Mouse (Mus musculus): ENCODE measurements around the gene Pofut2. TPM values are rescaled to one million over a fixed set of nuclear protein-coding genes. Genes with fewer than 3 reads are reported as not detected.
A peak's percentile ranks its signal among the peaks of the same experiment; 100 is the strongest.

The Pofut2 gene
- polyA plus RNA-seq, 2 experiments, result 14.7 to 17.6 TPM

- peak overlapping the region; percentile 49 for H3K4me2 ChIP-seq (ENCODE audit: low read depth)
Observed at GRCm38 (mm10) chr10:77300237-77300933, 41.4 kb downstream of the Pofut2 start.

GRCm38 (mm10) chr10:77300934-77301297, 41.9 kb downstream of the Pofut2 start:
- Histone ChIP-seq H3K9ac (replicated peaks) (no peak overlapping the region), H3K27ac (peak overlapping the region; percentile 80), H3K4me3 (ENCODE audit: insufficient read depth in 1 of 2, low read depth in 2 of 2, low read length in 2 of 2) (no peak overlapping the region), H3K36me3 (replicated peaks; ENCODE audit: control insufficient read depth, insufficient read depth, low read depth) (no peaks in the 10 kb centered on the region), H3K4me1 (replicated peaks; ENCODE audit: control insufficient read depth in 2 of 2, insufficient read depth in 2 of 2, low read length in 1 of 2) (peaks cover 25 to 35% of the 10 kb centered on the region in 2 experiments), H3K27me3 (ENCODE audit: control insufficient read depth, insufficient read depth, low read length) (no peaks in the 10 kb centered on the region), H3K9me3 (ENCODE audit: control insufficient read depth, low read length) (no peaks in the 10 kb centered on the region), H3K4me2 (ENCODE audit: low read depth) (peak overlapping the region; percentile 49)
- ATAC-seq (ENCODE audit: insufficient read depth) (peak; percentile 87), DNase-seq (ENCODE audit: low read depth in 3 of 3, low spot score in 3 of 3) (peak; percentile 56 to 66 (median 64))
- no peak for TF ChIP-seq CTCF (IDR thresholded peaks at IDR 0.05; ENCODE audit: low read depth)
- 0 out of 2 replicates have a peak, but pooled peaks have one; percentile 35 for TF ChIP-seq EP300 (IDR thresholded peaks at IDR 0.05; ENCODE audit: low read depth)
- WGBS (ENCODE audit: insufficient replicate concordance), result 13% methylated on average over 4 of the region's 4 CpGs

More at GRCm38 (mm10) chr10:77300237-77300933, 41.4 kb downstream of the Pofut2 start:
- no peaks in the 10 kb centered on the region for H3K9me3 ChIP-seq (ENCODE audit: control insufficient read depth, low read length)
- H3K4me1 ChIP-seq (replicated peaks; ENCODE audit: control insufficient read depth in 2 of 2, insufficient read depth in 2 of 2, low read length in 1 of 2), result peaks cover 25 to 38% of the 10 kb centered on the region in 2 experiments
- TF ChIP-seq EP300 (IDR thresholded peaks at IDR 0.05; ENCODE audit: low read depth), result no peak
- no peak overlapping the region for H3K4me3 ChIP-seq (ENCODE audit: insufficient read depth in 1 of 2, low read depth in 2 of 2, low read length in 2 of 2)
- no peak overlapping the region for H3K9ac ChIP-seq (replicated peaks)
- 38% methylated on average over 8 of the region's 8 CpGs for WGBS (ENCODE audit: insufficient replicate concordance)
- ATAC-seq (ENCODE audit: insufficient read depth) (peak; percentile 56), DNase-seq (ENCODE audit: low read depth in 3 of 3, low spot score in 3 of 3) (no peak)
- H3K27me3 ChIP-seq (ENCODE audit: control insufficient read depth, insufficient read depth, low read length), result no peaks in the 10 kb centered on the region
- H3K27ac ChIP-seq, result peak overlapping the region; percentile 80
- no peaks in the 10 kb centered on the region for H3K36me3 ChIP-seq (replicated peaks; ENCODE audit: control insufficient read depth, insufficient read depth, low read depth)

GRCm38 (mm10) chr10:77304362-77304761, 45.3 kb downstream of the Pofut2 start:
- Histone ChIP-seq H3K4me3 (ENCODE audit: insufficient read depth in 1 of 2, low read depth in 2 of 2, low read length in 2 of 2) (no peak overlapping the region), H3K4me2 (ENCODE audit: low read depth) (no peak overlapping the region), H3K36me3 (replicated peaks; ENCODE audit: control insufficient read depth, insufficient read depth, low read depth) (no peaks in the 10 kb centered on the region), H3K9me3 (ENCODE audit: control insufficient read depth, low read length) (no peaks in the 10 kb centered on the region), H3K27me3 (ENCODE audit: control insufficient read depth, insufficient read depth, low read length) (no peaks in the 10 kb centered on the region), H3K9ac (replicated peaks) (no peak overlapping the region), H3K4me1 (replicated peaks; ENCODE audit: control insufficient read depth in 2 of 2, insufficient read depth in 2 of 2, low read length in 1 of 2) (peaks cover 19 to 21% of the 10 kb centered on the region in 2 experiments), H3K27ac (no peak overlapping the region)
- TF ChIP-seq CTCF (IDR thresholded peaks at IDR 0.05; ENCODE audit: low read depth) (no peak), EP300 (IDR thresholded peaks at IDR 0.05; ENCODE audit: low read depth) (no peak)
- DNase-seq (ENCODE audit: low read depth in 3 of 3, low spot score in 3 of 3) (no peak), ATAC-seq (ENCODE audit: insufficient read depth) (no peak)
- 70% methylated on average over 3 of the region's 3 CpGs for WGBS (ENCODE audit: insufficient replicate concordance)

- DNase-seq (ENCODE audit: low read depth in 3 of 3, low spot score in 3 of 3) (no peak), ATAC-seq (ENCODE audit: insufficient read depth) (no peak)
- Histone ChIP-seq H3K27ac (no peak overlapping the region), H3K9ac (replicated peaks) (no peak overlapping the region), H3K36me3 (replicated peaks; ENCODE audit: control insufficient read depth, insufficient read depth, low read depth) (no peaks in the 10 kb centered on the region), H3K27me3 (ENCODE audit: control insufficient read depth, insufficient read depth, low read length) (no peaks in the 10 kb centered on the region), H3K4me1 (replicated peaks; ENCODE audit: control insufficient read depth in 2 of 2, insufficient read depth in 2 of 2, low read length in 1 of 2) (peaks cover 13 to 15% of the 10 kb centered on the region in 2 experiments), H3K4me3 (ENCODE audit: insufficient read depth in 1 of 2, low read depth in 2 of 2, low read length in 2 of 2) (no peak overlapping the region), H3K9me3 (ENCODE audit: control insufficient read depth, low read length) (no peaks in the 10 kb centered on the region), H3K4me2 (ENCODE audit: low read depth) (no peak overlapping the region)
- 70% methylated on average over 4 of the region's 4 CpGs for WGBS (ENCODE audit: insufficient replicate concordance)
- no peak for TF ChIP-seq EP300 (IDR thresholded peaks at IDR 0.05; ENCODE audit: low read depth)
Observed at GRCm38 (mm10) chr10:77304840-77305533, 46.0 kb downstream of the Pofut2 start.

GRCm38 (mm10) chr10:77305766-77306165, 46.7 kb downstream of the Pofut2 start:
- Histone ChIP-seq H3K9me3 (ENCODE audit: control insufficient read depth, low read length) (no peaks in the 10 kb centered on the region), H3K4me3 (ENCODE audit: insufficient read depth in 1 of 2, low read depth in 2 of 2, low read length in 2 of 2) (no peak overlapping the region), H3K36me3 (replicated peaks; ENCODE audit: control insufficient read depth, insufficient read depth, low read depth) (no peaks in the 10 kb centered on the region), H3K27me3 (ENCODE audit: control insufficient read depth, insufficient read depth, low read length) (no peaks in the 10 kb centered on the region), H3K4me2 (ENCODE audit: low read depth) (no peak overlapping the region), H3K27ac (no peak overlapping the region), H3K9ac (replicated peaks) (no peak overlapping the region), H3K4me1 (replicated peaks; ENCODE audit: control insufficient read depth in 2 of 2, insufficient read depth in 2 of 2, low read length in 1 of 2) (peaks cover 5 to 7% of the 10 kb centered on the region in 2 experiments)
- DNase-seq (ENCODE audit: low read depth in 3 of 3, low spot score in 3 of 3), result no peak
- WGBS (ENCODE audit: insufficient replicate concordance), result 64% methylated on average over 8 of the region's 8 CpGs
- TF ChIP-seq CTCF (IDR thresholded peaks at IDR 0.05; ENCODE audit: low read depth), result no peak
- no peak for TF ChIP-seq EP300 (IDR thresholded peaks at IDR 0.05; ENCODE audit: low read depth)
- no peak for ATAC-seq (ENCODE audit: insufficient read depth)

Data from liver, embryonic 14.5 days (tissue).